Mouse (Mus musculus): ENCODE measurements around the gene Rpn1. TPM values are rescaled to one million over a fixed set of nuclear protein-coding genes. Genes with fewer than 3 reads are reported as not detected.

Rpn1 gene
- polyA plus RNA-seq, 2 experiments: 316 to 381 TPM

DNA sequence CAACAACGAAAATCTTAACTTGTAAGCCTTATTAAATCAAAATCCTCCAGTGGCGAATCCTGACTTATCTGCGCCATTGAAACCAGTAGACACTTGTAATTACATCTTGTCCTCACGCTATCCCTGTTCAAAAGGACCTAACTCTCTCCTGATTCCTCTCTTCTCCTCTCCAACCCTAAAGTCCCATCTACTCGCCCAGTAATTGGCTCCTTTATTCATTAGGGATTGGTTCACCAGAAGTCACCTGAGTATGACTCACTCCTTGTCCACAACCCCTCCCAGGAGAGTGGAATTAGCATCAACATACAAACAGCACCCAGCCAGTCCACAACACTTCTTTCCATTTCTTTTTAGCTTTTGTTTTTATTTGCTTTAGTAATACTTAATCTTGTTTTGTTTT, 24.4 kb upstream of the Rpn1 start:
- Histone ChIP-seq H3K27me3 (ENCODE audit: control insufficient read depth, insufficient read depth, low read length) (no peaks in the 10 kb centered on the region), H3K4me3 (replicated peaks; ENCODE audit: low read length) (no peak overlapping the region), H3K4me1 (ENCODE audit: control insufficient read depth, insufficient read depth, low read length) (no peaks in the 10 kb centered on the region), H3K27ac (replicated peaks; ENCODE audit: low read depth, low read length) (no peak overlapping the region), H3K36me3 (ENCODE audit: control insufficient read depth, insufficient read depth, low read length) (no peaks in the 10 kb centered on the region), H3K9ac (ENCODE audit: low read depth, low read length, severe bottlenecking) (no peak overlapping the region), H3K9me3 (ENCODE audit: control insufficient read depth, low read length) (no peaks in the 10 kb centered on the region), H3K4me2 (replicated peaks; ENCODE audit: low read depth, low read length, severe bottlenecking) (no peak overlapping the region)
- WGBS: 79% methylated on average over 5 of the region's 5 CpGs
- no peak for ATAC-seq (ENCODE audit: low FRiP score, low read depth)
- no peak for TF ChIP-seq POLR2A (IDR thresholded peaks at IDR 0.05; ENCODE audit: borderline replicate concordance, extremely low read depth, insufficient read depth, insufficient read length)
- no peak for DNase-seq (ENCODE audit: low spot score)

DNA sequence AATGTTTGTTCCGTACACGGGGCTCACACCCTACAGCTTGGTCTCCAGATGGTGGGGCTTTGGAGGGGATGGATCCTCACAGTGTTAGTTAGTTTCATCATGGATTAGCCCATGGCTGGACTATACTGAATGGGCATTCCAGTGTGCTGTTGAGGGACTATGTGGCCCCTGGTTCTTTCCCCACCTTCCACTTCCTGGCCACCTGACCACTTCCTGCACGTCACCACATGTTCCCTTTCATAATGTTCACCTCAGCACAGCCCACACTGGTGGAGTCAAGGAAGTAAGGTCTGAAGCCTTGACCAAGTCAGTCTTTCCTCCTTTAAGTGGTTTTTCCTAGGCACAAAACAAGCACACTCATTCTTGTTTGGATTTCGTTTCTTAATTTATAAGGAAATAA, 23.7 kb upstream of the Rpn1 start:
- Histone ChIP-seq H3K36me3 (ENCODE audit: control insufficient read depth, insufficient read depth, low read length) (no peaks in the 10 kb centered on the region), H3K27me3 (ENCODE audit: control insufficient read depth, insufficient read depth, low read length) (no peaks in the 10 kb centered on the region), H3K4me3 (replicated peaks; ENCODE audit: low read length) (no peak overlapping the region), H3K4me2 (replicated peaks; ENCODE audit: low read depth, low read length, severe bottlenecking) (no peak overlapping the region), H3K9ac (ENCODE audit: low read depth, low read length, severe bottlenecking) (no peak overlapping the region), H3K9me3 (ENCODE audit: control insufficient read depth, low read length) (no peaks in the 10 kb centered on the region), H3K4me1 (ENCODE audit: control insufficient read depth, insufficient read depth, low read length) (no peaks in the 10 kb centered on the region), H3K27ac (replicated peaks; ENCODE audit: low read depth, low read length) (no peak overlapping the region)
- TF ChIP-seq POLR2A (IDR thresholded peaks at IDR 0.05; ENCODE audit: borderline replicate concordance, extremely low read depth, insufficient read depth, insufficient read length): no peak
- ATAC-seq (ENCODE audit: low FRiP score, low read depth): no peak
- WGBS: 79% methylated on average over 4 of the region's 4 CpGs
- no peak for DNase-seq (ENCODE audit: low spot score)

DNA sequence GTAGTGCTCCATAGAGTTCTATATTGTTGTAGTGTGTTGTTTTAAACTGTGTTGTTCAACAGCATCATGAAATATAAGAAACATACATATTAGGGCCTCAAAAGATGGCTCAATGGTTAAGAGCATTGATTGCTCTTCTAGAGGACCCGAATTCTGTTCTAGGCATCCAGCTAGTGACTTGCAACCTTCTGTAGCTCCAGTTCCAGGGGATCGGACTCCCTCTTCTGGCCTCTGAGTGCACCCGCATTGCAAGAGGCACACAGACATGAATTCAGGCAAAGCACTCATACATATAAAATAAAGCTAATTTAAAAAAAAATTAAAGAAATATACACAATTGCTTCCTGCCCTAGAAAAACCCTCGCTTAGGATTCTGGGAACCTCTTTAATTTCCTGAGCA, 22.9 kb upstream of the Rpn1 start:
- no peak for ATAC-seq (ENCODE audit: low FRiP score, low read depth)
- no peak for DNase-seq (ENCODE audit: low spot score)
- Histone ChIP-seq H3K4me3 (replicated peaks; ENCODE audit: low read length) (no peak overlapping the region), H3K4me2 (replicated peaks; ENCODE audit: low read depth, low read length, severe bottlenecking) (no peak overlapping the region), H3K27ac (replicated peaks; ENCODE audit: low read depth, low read length) (no peak overlapping the region), H3K9ac (ENCODE audit: low read depth, low read length, severe bottlenecking) (no peak overlapping the region), H3K9me3 (ENCODE audit: control insufficient read depth, low read length) (no peaks in the 10 kb centered on the region), H3K36me3 (ENCODE audit: control insufficient read depth, insufficient read depth, low read length) (no peaks in the 10 kb centered on the region), H3K27me3 (ENCODE audit: control insufficient read depth, insufficient read depth, low read length) (no peaks in the 10 kb centered on the region), H3K4me1 (ENCODE audit: control insufficient read depth, insufficient read depth, low read length) (no peaks in the 10 kb centered on the region)
- no peak for TF ChIP-seq POLR2A (IDR thresholded peaks at IDR 0.05; ENCODE audit: borderline replicate concordance, extremely low read depth, insufficient read depth, insufficient read length)
- WGBS: 82% methylated on average over 4 of the region's 4 CpGs

DNA sequence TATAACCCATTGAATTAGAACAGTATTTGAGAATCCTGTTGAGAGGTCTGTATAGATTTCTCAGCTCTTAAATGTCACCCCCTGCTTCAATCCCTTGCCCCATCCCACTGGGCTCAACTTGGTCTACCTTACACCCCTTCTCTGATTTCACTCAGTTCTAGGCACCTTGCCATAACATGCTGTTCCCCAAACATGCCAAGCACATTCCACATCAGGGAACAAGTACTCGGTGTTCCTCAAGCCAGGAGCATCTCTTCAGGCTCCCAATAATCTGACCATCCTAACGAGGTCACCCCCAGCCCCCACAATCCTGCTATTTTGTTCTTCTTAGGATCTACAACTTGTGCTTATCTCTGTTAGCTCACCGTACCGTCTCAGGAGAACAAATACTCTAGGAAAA, 21.9 kb upstream of the Rpn1 start:
- Histone ChIP-seq H3K4me2 (replicated peaks; ENCODE audit: low read depth, low read length, severe bottlenecking) (no peak overlapping the region), H3K27me3 (ENCODE audit: control insufficient read depth, insufficient read depth, low read length) (no peaks in the 10 kb centered on the region), H3K4me3 (replicated peaks; ENCODE audit: low read length) (no peak overlapping the region), H3K9me3 (ENCODE audit: control insufficient read depth, low read length) (no peaks in the 10 kb centered on the region), H3K9ac (ENCODE audit: low read depth, low read length, severe bottlenecking) (no peak overlapping the region), H3K4me1 (ENCODE audit: control insufficient read depth, insufficient read depth, low read length) (no peaks in the 10 kb centered on the region), H3K27ac (replicated peaks; ENCODE audit: low read depth, low read length) (no peak overlapping the region), H3K36me3 (ENCODE audit: control insufficient read depth, insufficient read depth, low read length) (no peaks in the 10 kb centered on the region)
- TF ChIP-seq POLR2A (IDR thresholded peaks at IDR 0.05; ENCODE audit: borderline replicate concordance, extremely low read depth, insufficient read depth, insufficient read length): no peak
- DNase-seq (ENCODE audit: low spot score): no peak
- 82% methylated on average over 4 of the region's 4 CpGs for whole genome bisulfite sequencing
- no peak for ATAC-seq (ENCODE audit: low FRiP score, low read depth)

DNA sequence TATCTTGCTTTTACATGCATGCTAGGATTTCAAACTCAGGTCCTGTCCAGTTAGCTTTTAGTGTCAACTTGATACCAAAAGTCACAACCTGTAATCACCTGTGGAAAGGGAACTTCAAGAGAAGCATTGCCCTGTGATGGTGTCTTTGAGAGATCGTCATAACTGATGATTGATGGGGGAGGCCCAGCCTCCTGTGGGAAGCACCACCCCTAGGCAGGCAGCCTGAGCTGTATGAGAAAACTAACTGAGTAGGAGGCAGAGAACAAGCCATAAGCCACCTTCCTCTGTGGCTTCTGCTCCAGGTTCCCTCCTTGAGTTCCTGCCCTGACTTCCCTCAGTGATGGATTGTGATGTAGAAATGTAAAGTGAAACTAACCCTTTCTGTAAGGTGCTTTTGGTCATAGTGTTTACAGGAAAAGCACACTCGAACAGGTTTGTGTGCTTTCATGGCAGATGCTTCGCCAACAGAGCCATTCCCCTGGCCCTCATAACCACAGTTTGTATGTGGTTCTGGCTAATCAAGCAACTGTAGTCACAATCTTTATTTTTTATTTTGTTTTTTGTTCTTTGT, 20.1 kb upstream of the Rpn1 start:
- H3K4me1 ChIP-seq (ENCODE audit: control insufficient read depth, insufficient read depth, low read length): no peaks in the 10 kb centered on the region
- no peak overlapping the region for H3K9ac ChIP-seq (ENCODE audit: low read depth, low read length, severe bottlenecking)
- H3K27me3 ChIP-seq (ENCODE audit: control insufficient read depth, insufficient read depth, low read length): no peaks in the 10 kb centered on the region
- no peak overlapping the region for H3K27ac ChIP-seq (replicated peaks; ENCODE audit: low read depth, low read length)
- H3K4me3 ChIP-seq (replicated peaks; ENCODE audit: low read length): no peak overlapping the region
- no peak overlapping the region for H3K4me2 ChIP-seq (replicated peaks; ENCODE audit: low read depth, low read length, severe bottlenecking)
- DNase-seq (ENCODE audit: low spot score): no peak
- no peak for ATAC-seq (ENCODE audit: low FRiP score, low read depth)
- no peaks in the 10 kb centered on the region for H3K36me3 ChIP-seq (ENCODE audit: control insufficient read depth, insufficient read depth, low read length)
- 90% methylated on average over 3 of the region's 3 CpGs for WGBS
- TF ChIP-seq POLR2A (IDR thresholded peaks at IDR 0.05; ENCODE audit: borderline replicate concordance, extremely low read depth, insufficient read depth, insufficient read length): no peak
- no peaks in the 10 kb centered on the region for H3K9me3 ChIP-seq (ENCODE audit: control insufficient read depth, low read length)

DNA sequence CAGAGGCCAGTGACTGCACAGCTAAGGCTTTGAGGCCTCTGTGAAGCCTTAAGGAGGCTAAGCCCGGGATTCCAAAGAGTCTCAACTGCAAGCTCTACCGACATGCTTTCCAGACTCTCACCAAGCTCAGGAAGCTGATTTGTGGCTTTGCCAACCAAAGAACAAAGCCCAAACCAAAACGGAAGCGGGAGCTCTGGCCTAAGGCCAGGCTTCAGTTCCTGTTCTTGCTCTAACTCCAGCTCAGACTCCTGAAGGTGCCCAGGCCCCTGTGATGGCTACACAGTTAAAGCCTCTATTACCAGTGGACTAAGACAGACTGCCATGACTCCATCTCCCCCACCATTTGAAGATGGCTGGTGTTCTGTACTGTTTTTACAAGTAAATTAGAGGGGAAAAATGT, 19.2 kb upstream of the Rpn1 start:
- Histone ChIP-seq H3K9me3 (ENCODE audit: control insufficient read depth, low read length) (no peaks in the 10 kb centered on the region), H3K9ac (ENCODE audit: low read depth, low read length, severe bottlenecking) (no peak overlapping the region), H3K4me1 (ENCODE audit: control insufficient read depth, insufficient read depth, low read length) (no peaks in the 10 kb centered on the region), H3K36me3 (ENCODE audit: control insufficient read depth, insufficient read depth, low read length) (no peaks in the 10 kb centered on the region), H3K27me3 (ENCODE audit: control insufficient read depth, insufficient read depth, low read length) (no peaks in the 10 kb centered on the region), H3K27ac (replicated peaks; ENCODE audit: low read depth, low read length) (no peak overlapping the region), H3K4me2 (replicated peaks; ENCODE audit: low read depth, low read length, severe bottlenecking) (no peak overlapping the region), H3K4me3 (replicated peaks; ENCODE audit: low read length) (no peak overlapping the region)
- TF ChIP-seq POLR2A (IDR thresholded peaks at IDR 0.05; ENCODE audit: borderline replicate concordance, extremely low read depth, insufficient read depth, insufficient read length): no peak
- ATAC-seq (ENCODE audit: low FRiP score, low read depth) (no peak), DNase-seq (ENCODE audit: low spot score) (peak; percentile 38)
- WGBS: 43% methylated on average over 4 of the region's 4 CpGs

All from limb, embryonic 14.5 days (tissue).